Mouse (Mus musculus): ENCODE data around the gene Oip5. TPM values are rescaled to one million over a fixed set of nuclear protein-coding genes. Genes with fewer than 3 reads are reported as not detected.
"Not testable (repeated sequence)": the region's sequence is repeated elsewhere in the genome, so short reads cannot be mapped to it uniquely, and the experiment has no call there.

The Oip5 gene
- total RNA-seq, 1 experiment, result 23.6 TPM

- H3K27ac ChIP-seq (ENCODE audit: insufficient read depth, low read depth, low read length, poor library complexity, severe bottlenecking), result no peak overlapping the region
- H3K36me3 ChIP-seq (ENCODE audit: control insufficient read depth, insufficient read depth, low read length, poor library complexity, severe bottlenecking), result peaks cover 2% of the 10 kb centered on the region; the same call in 1 of the 2 replicates
- TF ChIP-seq ZNF384 (IDR thresholded peaks at IDR 0.05; ENCODE audit: low read depth, low read length) (no peak), MAFK (IDR thresholded peaks at IDR 0.05; ENCODE audit: insufficient read depth, low read depth, low read length) (no peak), CHD2 (IDR thresholded peaks at IDR 0.05; ENCODE audit: low read depth, low read length) (no peak), ZC3H11A (IDR thresholded peaks at IDR 0.05; ENCODE audit: borderline replicate concordance, low read depth, low read length) (no peak), HCFC1 (IDR thresholded peaks at IDR 0.05; ENCODE audit: borderline replicate concordance, insufficient read depth, low read length) (no peak)
- H3K4me3 ChIP-seq (ENCODE audit: insufficient read depth in 1 of 2, low read depth in 1 of 2, low read length in 2 of 2, poor library complexity in 1 of 2, severe bottlenecking in 1 of 2), result no peak overlapping the region
- no peak overlapping the region for H3K9ac ChIP-seq (ENCODE audit: insufficient read depth, low read depth, low read length, poor library complexity, severe bottlenecking)
- in situ Hi-C loops (cut with MboI; ENCODE audit: low sequenced_read_pairs in 2 of 2, unreplicated experiment in 2 of 2), result no loop called here
- DNase-seq (ENCODE audit: low read depth, low spot score), result no peak
- H3K9me3 ChIP-seq (ENCODE audit: control insufficient read depth, insufficient read depth, low read depth, low read length), result no peaks in the 10 kb centered on the region
- no peaks in the 10 kb centered on the region for H3K4me1 ChIP-seq (ENCODE audit: control insufficient read depth in 2 of 2, insufficient read depth in 2 of 2, low read length in 2 of 2, poor library complexity in 1 of 2)
Measured at GRCm38 (mm10) chr2:119607023-119607422, 11.2 kb downstream of the Oip5 start.

GRCm38 (mm10) chr2:119605361-119605973, 12.8 kb downstream of the Oip5 start:
- Histone ChIP-seq H3K36me3 (ENCODE audit: control insufficient read depth, insufficient read depth, low read length, poor library complexity, severe bottlenecking) (peaks cover 4% of the 10 kb centered on the region), H3K4me1 (ENCODE audit: control insufficient read depth in 2 of 2, insufficient read depth in 2 of 2, low read length in 2 of 2, poor library complexity in 1 of 2) (0 out of 4 replicates have a peak, but pooled peaks cover 0 to 2% of the 10 kb centered on the region in 2 experiments), H3K9me3 (ENCODE audit: control insufficient read depth, insufficient read depth, low read depth, low read length) (no peaks in the 10 kb centered on the region), H3K9ac (ENCODE audit: insufficient read depth, low read depth, low read length, poor library complexity, severe bottlenecking) (no peak overlapping the region), H3K27ac (ENCODE audit: insufficient read depth, low read depth, low read length, poor library complexity, severe bottlenecking) (no peak overlapping the region), H3K4me3 (ENCODE audit: insufficient read depth in 1 of 2, low read depth in 1 of 2, low read length in 2 of 2, poor library complexity in 1 of 2, severe bottlenecking in 1 of 2) (no peak overlapping the region)
- in situ Hi-C loops (cut with MboI; ENCODE audit: low sequenced_read_pairs in 2 of 2, unreplicated experiment in 2 of 2), result no loop called here
- no peak for DNase-seq (ENCODE audit: low read depth, low spot score)
- no peak for TF ChIP-seq ZC3H11A (IDR thresholded peaks at IDR 0.05; ENCODE audit: borderline replicate concordance, low read depth, low read length)
- TF ChIP-seq ZNF384 (IDR thresholded peaks at IDR 0.05; ENCODE audit: low read depth, low read length), result no peak
- no peak for TF ChIP-seq CHD2 (IDR thresholded peaks at IDR 0.05; ENCODE audit: low read depth, low read length)
- TF ChIP-seq MAFK (IDR thresholded peaks at IDR 0.05; ENCODE audit: insufficient read depth, low read depth, low read length), result no peak
- no peak for TF ChIP-seq HCFC1 (IDR thresholded peaks at IDR 0.05; ENCODE audit: borderline replicate concordance, insufficient read depth, low read length)

GRCm38 (mm10) chr2:119603909-119604308, 14.4 kb downstream of the Oip5 start:
- TF ChIP-seq ZC3H11A (IDR thresholded peaks at IDR 0.05; ENCODE audit: borderline replicate concordance, low read depth, low read length) (no peak), ZNF384 (IDR thresholded peaks at IDR 0.05; ENCODE audit: low read depth, low read length) (no peak)
- no peak for DNase-seq (ENCODE audit: low read depth, low spot score)
- Histone ChIP-seq H3K9ac (ENCODE audit: insufficient read depth, low read depth, low read length, poor library complexity, severe bottlenecking) (no peak overlapping the region), H3K4me3 (ENCODE audit: insufficient read depth in 1 of 2, low read depth in 1 of 2, low read length in 2 of 2, poor library complexity in 1 of 2, severe bottlenecking in 1 of 2) (no peak overlapping the region), H3K36me3 (ENCODE audit: control insufficient read depth, insufficient read depth, low read length, poor library complexity, severe bottlenecking) (peaks cover 6% of the 10 kb centered on the region), H3K9me3 (ENCODE audit: control insufficient read depth, insufficient read depth, low read depth, low read length) (no peaks in the 10 kb centered on the region), H3K27ac (ENCODE audit: insufficient read depth, low read depth, low read length, poor library complexity, severe bottlenecking) (no peak overlapping the region), H3K4me1 (ENCODE audit: control insufficient read depth in 2 of 2, insufficient read depth in 2 of 2, low read length in 2 of 2, poor library complexity in 1 of 2) (0 out of 4 replicates have a peak, but pooled peaks cover 0 to 2% of the 10 kb centered on the region in 2 experiments)
- in situ Hi-C loops (cut with MboI; ENCODE audit: low sequenced_read_pairs in 2 of 2, unreplicated experiment in 2 of 2), result no loop called here

DNA sequence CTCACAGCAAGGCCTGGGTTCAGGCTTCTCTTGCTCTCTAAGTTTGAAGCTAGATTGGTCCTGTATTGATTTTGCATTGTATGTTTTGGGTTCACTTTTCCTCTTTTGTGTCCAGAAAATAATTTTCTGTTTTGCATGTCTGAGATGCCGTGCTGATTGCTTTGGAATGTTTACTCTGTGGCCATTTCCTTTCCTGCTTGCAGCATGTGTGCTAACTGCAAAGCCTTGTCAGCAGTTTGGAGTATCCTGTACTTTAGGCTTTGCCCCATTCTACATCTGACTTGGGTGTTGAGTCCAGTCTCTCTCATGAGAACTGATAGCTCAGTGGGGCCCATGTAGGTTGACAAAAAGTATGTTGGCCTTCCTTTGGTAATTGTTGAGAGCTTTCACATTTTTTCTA, 15.8 kb downstream of the Oip5 start:
- TF ChIP-seq ZC3H11A (IDR thresholded peaks at IDR 0.05; ENCODE audit: borderline replicate concordance, low read depth, low read length) (no peak), HCFC1 (IDR thresholded peaks at IDR 0.05; ENCODE audit: borderline replicate concordance, insufficient read depth, low read length) (no peak), ZNF384 (IDR thresholded peaks at IDR 0.05; ENCODE audit: low read depth, low read length) (no peak), MAFK (IDR thresholded peaks at IDR 0.05; ENCODE audit: insufficient read depth, low read depth, low read length) (no peak), CHD2 (IDR thresholded peaks at IDR 0.05; ENCODE audit: low read depth, low read length) (no peak)
- no peaks in the 10 kb centered on the region for H3K9me3 ChIP-seq (ENCODE audit: control insufficient read depth, insufficient read depth, low read depth, low read length)
- DNase-seq (ENCODE audit: low read depth, low spot score), result no peak
- no peak overlapping the region for H3K4me3 ChIP-seq (ENCODE audit: insufficient read depth in 1 of 2, low read depth in 1 of 2, low read length in 2 of 2, poor library complexity in 1 of 2, severe bottlenecking in 1 of 2)
- H3K9ac ChIP-seq (ENCODE audit: insufficient read depth, low read depth, low read length, poor library complexity, severe bottlenecking), result no peak overlapping the region
- H3K36me3 ChIP-seq (ENCODE audit: control insufficient read depth, insufficient read depth, low read length, poor library complexity, severe bottlenecking), result peaks cover 12% of the 10 kb centered on the region
- H3K4me1 ChIP-seq (ENCODE audit: control insufficient read depth in 2 of 2, insufficient read depth in 2 of 2, low read length in 2 of 2, poor library complexity in 1 of 2), result 0 out of 4 replicates have a peak, but pooled peaks cover 0 to 2% of the 10 kb centered on the region in 2 experiments
- in situ Hi-C loops (cut with MboI; ENCODE audit: low sequenced_read_pairs in 2 of 2, unreplicated experiment in 2 of 2), result no loop called here
- no peak overlapping the region for H3K27ac ChIP-seq (ENCODE audit: insufficient read depth, low read depth, low read length, poor library complexity, severe bottlenecking)

- H3K4me3 ChIP-seq (ENCODE audit: insufficient read depth in 1 of 2, low read depth in 1 of 2, low read length in 2 of 2, poor library complexity in 1 of 2, severe bottlenecking in 1 of 2); in situ Hi-C loops (cut with MboI; ENCODE audit: low sequenced_read_pairs in 2 of 2, unreplicated experiment in 2 of 2); DNase-seq (ENCODE audit: low read depth, low spot score); H3K4me1 ChIP-seq (ENCODE audit: control insufficient read depth in 2 of 2, insufficient read depth in 2 of 2, low read length in 2 of 2, poor library complexity in 1 of 2); H3K9me3 ChIP-seq (ENCODE audit: control insufficient read depth, insufficient read depth, low read depth, low read length); H3K27ac ChIP-seq (ENCODE audit: insufficient read depth, low read depth, low read length, poor library complexity, severe bottlenecking); H3K9ac ChIP-seq (ENCODE audit: insufficient read depth, low read depth, low read length, poor library complexity, severe bottlenecking): not testable (repeated sequence)
- H3K36me3 ChIP-seq (ENCODE audit: control insufficient read depth, insufficient read depth, low read length, poor library complexity, severe bottlenecking), result peaks cover 17% of the 10 kb centered on the region
Measured at GRCm38 (mm10) chr2:119601575-119601974, 16.7 kb downstream of the Oip5 start.
